Mouse (Mus musculus) embryonic facial prominence, embryonic 10.5 days (tissue): ENCODE results near the gene Aldob. TPM values are rescaled to one million over a fixed set of nuclear protein-coding genes. Genes with fewer than 3 reads are reported as not detected.

Experiments used
- DNase-seq: peaks from one replicate; pipeline ENCODE4 v3.0.0-alpha.2; 2017; ENCODE audit warnings: low spot score
- H3K27ac ChIP-seq: fragments of 300-500 bp; sonication (generic); replicated peaks from 2 replicates; pipeline ENCODE4 v1.5.1; 2016; ENCODE audit warnings: mild to moderate bottlenecking
- H3K27me3 ChIP-seq: fragments of 300-500 bp; sonication (generic); replicated peaks from 2 replicates; pipeline ENCODE4 v1.6.1; 2016; ENCODE audit warnings: low read depth, mild to moderate bottlenecking; ENCODE audit not compliant: poor library complexity, severe bottlenecking
- H3K36me3 ChIP-seq: fragments of 300-500 bp; sonication (generic); replicated peaks from 2 replicates; pipeline ENCODE4 v1.6.1; 2016; ENCODE audit warnings: mild to moderate bottlenecking, moderate library complexity
- H3K4me1 ChIP-seq: fragments of 300-500 bp; sonication (generic); 2 replicates; pipeline ENCODE4 v1.6.1; 2016
- H3K4me3 ChIP-seq: fragments of 300-500 bp; sonication (generic); 2 replicates; pipeline ENCODE4 v1.5.1; 2016; ENCODE audit warnings: mild to moderate bottlenecking, moderate library complexity
- H3K9me3 ChIP-seq: fragments of 300-500 bp; sonication (generic); 2 replicates; pipeline ENCODE4 v1.6.1; 2016; ENCODE audit warnings: mild to moderate bottlenecking
- WGBS: fragments of 180-500 bp; shearing (Covaris S2); methylation state at CpG from one replicate; pipeline ENCODE4 v1.1.7; 2016; 5-methylcytosine and 5-hydroxymethylcytosine counted together
- polyA plus RNA-seq: library from polyadenylated mRNA; unstranded; fragments of >200 nt; fragmentation: Nextera tagmentation; extraction: Ambion mirVana; gene quantifications from 2 replicates; pipeline ENCODE4 v1.2.1, GENCODE M21; 2016

Gene Aldob
- polyA plus RNA-seq, result not detected in 2 replicates

- Histone ChIP-seq H3K4me3 (no peak within 1 kb of the TSS), H3K27ac (no peak within 1 kb of the TSS), H3K27me3 (no peaks in the 10 kb centered on the region), H3K4me1 (no peaks in the 10 kb centered on the region), H3K9me3 (no peaks in the 10 kb centered on the region), H3K36me3 (no peaks in the 10 kb centered on the region)
- 73% methylated on average over 3 of the region's 3 CpGs for whole genome bisulfite sequencing
- no peak for DNase-seq
These were observed at the start of gene Aldob for GRCm38 (mm10) chr4:49549383-49549782. Gene Aldob (minus strand): TSS chr4:49549546.

- no peaks in the 10 kb centered on the region for H3K36me3 ChIP-seq
- H3K4me3 ChIP-seq, result peak within 1 kb of the TSS; percentile 88
- peaks cover 11% of the 10 kb centered on the region; the same call in 1 of the 2 replicates for H3K4me1 ChIP-seq
- no peaks in the 10 kb centered on the region for H3K9me3 ChIP-seq
- peaks cover 4% of the 10 kb centered on the region; the same call in 1 of the 2 replicates for H3K27me3 ChIP-seq
- DNase-seq, result peak; percentile 81
- under 1% methylated on average over 77 of the region's 77 CpGs for WGBS
- H3K27ac ChIP-seq, result peak within 1 kb of the TSS; percentile 87
These were observed 48.1 kb upstream of the Aldob start, which contains the start of gene Tmem246 for GRCm38 (mm10) chr4:49597183-49598100. Gene Tmem246 (minus strand): TSS chr4:49597876.

GRCm38 (mm10) chr4:49596846-49597182 is 47.5 kb upstream of the Aldob start:
- H3K36me3 ChIP-seq, result no peaks in the 10 kb centered on the region
- peaks cover 4% of the 10 kb centered on the region; the same call in 1 of the 2 replicates for H3K27me3 ChIP-seq
- peak overlapping the region; percentile 88 for H3K4me3 ChIP-seq
- peaks cover 11% of the 10 kb centered on the region; the same call in 1 of the 2 replicates for H3K4me1 ChIP-seq
- peak overlapping the region; percentile 87 for H3K27ac ChIP-seq
- 1% methylated on average over 20 of the region's 20 CpGs for WGBS
- DNase-seq, result no peak
- no peaks in the 10 kb centered on the region for H3K9me3 ChIP-seq

- Histone ChIP-seq H3K36me3 (peaks cover 9% of the 10 kb centered on the region; the same call in 1 of the 2 replicates), H3K9me3 (no peaks in the 10 kb centered on the region), H3K4me3 (no peak overlapping the region), H3K27me3 (no peaks in the 10 kb centered on the region), H3K27ac (no peak overlapping the region), H3K4me1 (no peaks in the 10 kb centered on the region)
- 74% methylated on average over 2 of the region's 2 CpGs for WGBS
- no peak for DNase-seq
These were observed 40.8 kb upstream of the Aldob start for GRCm38 (mm10) chr4:49590152-49590551.

GRCm38 (mm10) chr4:49586811-49587210 is 37.5 kb upstream of the Aldob start:
- no peak overlapping the region for H3K27ac ChIP-seq
- H3K4me1 ChIP-seq, result no peaks in the 10 kb centered on the region
- no peaks in the 10 kb centered on the region for H3K9me3 ChIP-seq
- DNase-seq, result no peak
- H3K4me3 ChIP-seq, result no peak overlapping the region
- no peaks in the 10 kb centered on the region for H3K27me3 ChIP-seq
- 88% methylated on average over 10 of the region's 10 CpGs for WGBS
- H3K36me3 ChIP-seq, result peaks cover 9% of the 10 kb centered on the region; the same call in 1 of the 2 replicates

DNA sequence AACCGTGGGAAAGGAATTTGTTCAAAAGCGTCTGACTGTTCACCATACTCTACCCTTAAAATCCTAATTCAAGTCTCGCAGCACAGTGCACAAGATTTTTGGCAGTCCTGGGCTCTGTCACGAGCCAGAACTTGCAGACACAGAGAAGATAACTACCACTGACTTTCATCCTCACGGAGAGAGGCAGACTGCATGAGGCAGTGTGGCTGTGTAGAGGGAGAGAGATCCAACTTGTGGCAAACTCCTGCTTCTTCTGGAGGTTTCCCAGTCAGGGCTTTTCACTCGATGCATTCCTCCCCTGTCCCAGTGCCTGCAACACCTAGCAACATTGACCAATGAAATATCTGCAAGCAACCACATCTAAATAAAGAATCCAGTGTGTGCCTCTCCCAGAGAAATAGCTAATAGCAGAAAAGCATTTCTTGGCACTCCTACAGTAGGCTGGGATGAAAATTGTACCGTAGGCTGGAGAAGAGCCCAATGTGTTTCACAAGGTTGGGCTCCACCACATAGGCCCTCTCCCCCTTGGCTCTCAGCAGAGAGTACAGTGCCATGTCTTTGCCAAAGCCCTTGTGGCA is 36.3 kb upstream of the Aldob start:
- no peak overlapping the region for H3K27ac ChIP-seq
- no peak overlapping the region for H3K4me3 ChIP-seq
- no peaks in the 10 kb centered on the region for H3K27me3 ChIP-seq
- DNase-seq, result no peak
- peaks cover 9% of the 10 kb centered on the region; the same call in 1 of the 2 replicates for H3K36me3 ChIP-seq
- H3K9me3 ChIP-seq, result no peaks in the 10 kb centered on the region
- no peaks in the 10 kb centered on the region for H3K4me1 ChIP-seq
- 88% methylated on average over 7 of the region's 7 CpGs for WGBS

DNA sequence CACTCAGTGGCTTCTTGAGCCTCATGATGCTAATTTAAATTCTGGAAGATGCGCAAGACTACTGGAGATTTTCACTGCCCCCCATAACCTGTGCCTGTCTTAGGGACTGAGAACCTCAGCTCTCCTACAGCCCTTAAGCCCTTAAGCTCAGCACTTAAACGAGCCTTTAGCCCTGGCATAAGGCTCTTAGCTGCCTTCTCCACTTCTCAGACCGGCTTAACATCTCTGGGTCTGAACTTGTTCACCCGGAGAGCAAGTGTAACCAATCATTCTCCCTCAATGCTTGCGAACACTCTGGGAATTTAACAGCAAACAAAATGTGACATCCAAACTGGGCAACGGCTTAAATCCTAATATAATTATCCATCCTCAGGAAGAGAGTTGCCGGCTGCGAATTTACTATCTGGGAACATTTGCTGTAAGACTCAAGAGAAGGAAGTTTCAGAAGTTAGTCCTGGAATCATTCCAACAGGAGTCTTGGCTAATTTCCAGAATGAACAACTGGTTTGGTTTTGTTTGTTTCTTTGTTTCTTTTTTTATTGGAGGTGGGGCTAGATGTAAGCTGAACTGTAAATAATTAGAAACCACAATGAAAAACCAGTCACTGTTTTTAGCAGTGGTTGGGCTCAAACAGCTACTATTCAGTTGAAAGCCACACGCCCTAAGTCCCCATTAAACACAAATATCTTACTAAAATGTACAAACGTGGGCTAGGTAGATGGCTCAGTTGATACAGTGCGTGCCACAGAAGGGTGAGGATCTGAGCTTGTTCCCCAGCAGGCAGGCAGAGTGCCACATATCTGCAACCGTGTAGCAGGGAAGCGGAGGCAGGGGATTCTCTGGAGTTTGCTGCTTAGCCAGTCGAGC is 34.9 kb upstream of the Aldob start:
- no peak overlapping the region for H3K27ac ChIP-seq
- 75% methylated on average over 14 of the region's 14 CpGs for WGBS

DNA sequence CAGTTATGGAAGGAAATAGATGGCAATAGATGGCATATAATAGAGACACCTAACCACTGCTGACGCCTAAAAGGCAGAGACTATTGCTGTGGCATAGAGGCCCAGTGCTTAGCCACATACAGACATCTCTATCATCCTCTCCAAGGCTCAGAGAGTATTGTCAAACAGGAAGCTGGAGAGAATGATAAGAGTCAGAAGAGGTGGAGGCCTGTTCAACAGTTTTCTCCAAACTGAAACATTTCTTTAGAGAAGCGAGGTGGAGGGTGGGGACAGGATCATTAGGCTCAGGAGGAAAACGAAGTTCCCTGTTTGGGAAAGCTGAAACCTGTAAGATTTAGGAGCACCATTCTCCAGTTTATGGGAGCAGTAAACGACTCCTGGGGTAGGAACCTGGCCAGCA is 31.9 kb upstream of the Aldob start:
- H3K36me3 ChIP-seq, result peaks cover 2% of the 10 kb centered on the region; the same call in 1 of the 2 replicates
- no peak overlapping the region for H3K27ac ChIP-seq
- H3K27me3 ChIP-seq, result no peaks in the 10 kb centered on the region
- no peak overlapping the region for H3K4me3 ChIP-seq
- no peaks in the 10 kb centered on the region for H3K9me3 ChIP-seq
- DNase-seq, result no peak
- no peaks in the 10 kb centered on the region for H3K4me1 ChIP-seq
- WGBS, result 74% methylated on average over 4 of the region's 4 CpGs

More for the DNA sequence above, 34.9 kb upstream of the Aldob start:
- Histone ChIP-seq H3K9me3 (no peaks in the 10 kb centered on the region), H3K4me1 (no peaks in the 10 kb centered on the region), H3K27me3 (no peaks in the 10 kb centered on the region), H3K36me3 (peaks cover 9% of the 10 kb centered on the region; the same call in 1 of the 2 replicates), H3K4me3 (no peak overlapping the region)
- no peak for DNase-seq

DNA sequence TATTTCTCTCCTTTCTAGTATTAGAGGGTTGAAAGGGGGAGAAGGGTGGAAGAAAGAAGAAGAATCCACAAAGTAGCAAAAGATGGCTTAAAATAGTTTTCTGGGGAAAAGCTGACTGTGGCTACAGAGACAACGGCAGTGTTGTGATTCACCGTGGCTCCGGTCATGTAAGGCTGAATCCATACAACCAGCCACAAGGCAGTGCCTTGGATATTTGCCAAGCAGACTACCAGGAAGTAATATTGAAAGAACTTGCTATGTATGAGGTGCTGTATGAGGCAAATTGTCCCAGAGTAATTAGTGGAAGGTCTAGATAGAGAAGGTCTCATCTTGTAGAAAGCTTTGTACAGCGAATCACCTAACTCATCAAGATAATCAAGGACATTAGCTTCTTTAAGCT is 22.8 kb upstream of the Aldob start:
- H3K4me1 ChIP-seq, result no peaks in the 10 kb centered on the region
- no peak overlapping the region for H3K4me3 ChIP-seq
- no peak overlapping the region for H3K27ac ChIP-seq
- H3K36me3 ChIP-seq, result no peaks in the 10 kb centered on the region
- no peak for DNase-seq
- WGBS, result 93% methylated on average over 4 of the region's 4 CpGs
- no peaks in the 10 kb centered on the region for H3K9me3 ChIP-seq
- H3K27me3 ChIP-seq, result no peaks in the 10 kb centered on the region

DNA sequence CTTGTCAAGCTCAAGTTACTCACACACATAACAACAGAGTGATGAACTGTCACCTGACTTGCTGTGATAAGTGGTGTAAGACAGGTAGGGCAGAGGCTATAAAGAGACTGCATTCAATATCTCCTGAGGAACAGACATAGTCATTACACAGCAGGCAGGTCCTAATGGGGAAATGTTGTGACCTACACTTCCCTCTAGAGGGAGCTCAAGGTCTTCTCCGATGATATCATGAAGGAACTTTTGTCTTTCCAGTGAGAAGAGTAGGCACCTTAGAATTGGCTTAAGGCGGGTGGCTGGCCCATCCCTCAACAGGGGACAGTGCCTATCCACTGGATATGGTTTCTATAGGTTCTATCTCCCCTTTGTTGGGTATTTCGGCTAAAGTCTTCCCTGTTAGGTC is 18.3 kb upstream of the Aldob start:
- Histone ChIP-seq H3K36me3 (no peaks in the 10 kb centered on the region), H3K27me3 (no peaks in the 10 kb centered on the region), H3K9me3 (no peaks in the 10 kb centered on the region), H3K4me1 (no peaks in the 10 kb centered on the region), H3K27ac (no peak overlapping the region), H3K4me3 (no peak overlapping the region)
- DNase-seq, result peak; percentile 28
- 16% methylated on average over 3 of the region's 3 CpGs for WGBS

DNA sequence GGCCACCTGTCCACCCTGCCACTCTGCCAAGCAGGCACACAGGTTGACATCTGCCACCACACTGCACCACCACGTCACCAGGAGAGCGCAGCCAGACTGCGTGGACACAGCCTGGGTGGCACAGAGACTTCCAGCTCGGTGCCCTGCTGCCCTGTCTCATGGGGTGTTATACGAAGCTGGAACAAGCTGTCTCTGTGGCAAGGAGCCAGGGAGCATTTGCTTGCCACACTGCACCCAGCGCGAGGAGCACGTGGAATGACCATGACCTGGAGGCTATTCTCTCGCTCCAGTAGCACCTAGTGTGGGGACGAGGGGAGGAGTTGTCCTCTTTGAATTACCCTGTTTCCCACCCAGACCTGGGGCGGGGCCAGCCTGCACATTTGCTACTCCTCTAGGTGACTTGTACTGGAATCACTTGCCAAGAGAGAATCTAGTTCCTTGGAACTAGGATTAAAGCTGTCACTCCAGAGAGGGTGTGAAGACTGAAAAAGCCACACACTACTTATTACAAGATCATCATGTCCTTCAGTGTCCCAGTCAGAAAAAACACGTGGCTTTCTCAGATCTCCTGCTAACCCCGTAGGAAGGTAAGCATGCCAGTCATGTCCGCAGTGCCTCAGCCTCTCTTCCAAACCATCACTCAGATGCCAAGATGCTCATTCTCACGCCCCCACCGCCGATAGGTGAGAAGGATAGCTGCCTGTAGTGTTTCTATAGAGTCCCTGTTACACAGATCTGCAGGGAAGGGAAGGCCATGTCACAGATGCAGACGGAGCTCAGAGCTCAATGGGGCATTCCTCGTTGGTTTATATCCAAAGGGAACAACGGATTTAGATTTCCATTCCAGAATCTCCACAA is 10.8 kb upstream of the Aldob start:
- 78% methylated on average over 20 of the region's 20 CpGs for WGBS
- no peaks in the 10 kb centered on the region for H3K4me1 ChIP-seq
- no peaks in the 10 kb centered on the region for H3K9me3 ChIP-seq
- H3K4me3 ChIP-seq, result no peak overlapping the region
- no peak for DNase-seq
- H3K27me3 ChIP-seq, result no peaks in the 10 kb centered on the region
- H3K36me3 ChIP-seq, result no peaks in the 10 kb centered on the region
- H3K27ac ChIP-seq, result no peak overlapping the region
